Mouse (Mus musculus) erythroblast, embryonic 14.5 days (primary cell): ENCODE measurements around the gene Apoc2.

Experiments used
- GATA1 ChIP-seq: IDR thresholded peaks from 2 replicates; pipeline ENCODE4 v1.6.1; 2012; ENCODE audit warnings: low read length, inconsistent platforms, mixed read lengths
- TAL1 ChIP-seq: IDR thresholded peaks from 3 replicates; pipeline ENCODE4 v1.6.1; 2012; ENCODE audit warnings: low read length, inconsistent platforms, mixed read lengths

- TF ChIP-seq TAL1 (no peak), GATA1 (no peak)
Observed at GRCm38 (mm10) chr7:19663940-19664339, 13.8 kb downstream of the Apoc2 start.
